Mouse (Mus musculus) C2C12 (cell line): Measurements from ENCODE around the gene Trove2. TPM values are rescaled to one million over a fixed set of nuclear protein-coding genes. Genes with fewer than 3 reads are reported as not detected.

Experiments used
- H3K27me3 ChIP-seq: one replicate; pipeline ENCODE4 v1.6.1; 2011; ENCODE audit not compliant: control insufficient read depth, insufficient read depth, insufficient read length
- H3K36me3 ChIP-seq: one replicate; pipeline ENCODE4 v1.6.1; 2011; ENCODE audit not compliant: control insufficient read depth, insufficient read depth
- H3K4me3 ChIP-seq: one replicate; pipeline ENCODE4 v1.5.1; 2011; ENCODE audit warnings: mild to moderate bottlenecking, control low read depth; ENCODE audit not compliant: poor library complexity, insufficient read depth, severe bottlenecking
- H3K79me2 ChIP-seq: one replicate; pipeline ENCODE4 v1.6.1; 2011; ENCODE audit not compliant: control insufficient read depth, insufficient read depth
- H3K79me3 ChIP-seq: one replicate; pipeline ENCODE4 v1.6.1; 2011; ENCODE audit warnings: low read depth, control low read depth
- H3ac ChIP-seq: one replicate; pipeline ENCODE3; 2011; ENCODE audit warnings: low read depth; ENCODE audit not compliant: control insufficient read depth, insufficient read length
- CEBPB ChIP-seq: IDR thresholded peaks from one replicate; pipeline ENCODE4 v1.6.1; 2011; ENCODE audit warnings: low read depth, mild to moderate bottlenecking, control low read depth, moderate library complexity
- CTCF ChIP-seq: IDR thresholded peaks from one replicate; pipeline ENCODE4 v1.5.1; 2011; ENCODE audit not compliant: control insufficient read depth, insufficient read depth, insufficient read length
- FOSL1 ChIP-seq: IDR thresholded peaks from one replicate; pipeline ENCODE4 v1.8.0; 2011; ENCODE audit warnings: mild to moderate bottlenecking, low read length; ENCODE audit not compliant: poor library complexity, insufficient read depth, severe bottlenecking
- MAX ChIP-seq: IDR thresholded peaks from one replicate; pipeline ENCODE4 v1.6.1; 2011; ENCODE audit warnings: mild to moderate bottlenecking, control low read depth
- MYOD1 ChIP-seq: IDR thresholded peaks from one replicate; pipeline ENCODE4 v1.6.1; 2011; ENCODE audit warnings: low read depth; ENCODE audit not compliant: control insufficient read depth, insufficient read length
- MYOG ChIP-seq: IDR thresholded peaks from one replicate; pipeline ENCODE4 v1.6.1; 2011; ENCODE audit not compliant: control insufficient read depth, insufficient read length; ENCODE audit errors: extremely low read depth
- USF1 ChIP-seq: IDR thresholded peaks from one replicate; pipeline ENCODE4 v1.6.1; 2011; ENCODE audit warnings: low read depth, mild to moderate bottlenecking, control low read depth, moderate library complexity
- polyA plus RNA-seq: library from polyadenylated mRNA; unstranded; fragments of >200 nt; fragmentation: generic; extraction: Trizol; gene quantifications from one replicate; pipeline ENCODE4 v1.2.1, GENCODE M21; 2012; ENCODE audit warnings: missing spikeins

The Trove2 gene
- polyA plus RNA-seq, 1 experiment, result 3.0 TPM

DNA sequence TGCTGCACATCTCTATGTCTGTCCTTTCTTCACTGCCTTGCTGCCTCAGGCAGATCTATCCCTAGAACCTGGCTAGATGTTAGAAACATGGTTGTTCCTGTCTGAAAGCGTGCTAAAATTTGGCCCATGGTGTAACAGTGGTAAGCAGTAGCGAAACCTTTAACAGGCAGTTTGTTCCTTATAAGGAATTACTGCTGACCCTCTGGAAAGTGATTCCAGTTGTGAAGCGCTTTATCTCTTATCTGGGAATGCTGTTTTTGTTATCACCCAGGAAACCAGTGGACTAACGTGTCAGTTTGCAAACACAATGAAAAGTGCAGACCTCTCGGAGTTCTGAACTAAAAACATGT is 66.3 kb downstream of the Trove2 start:
- no peaks in the 10 kb centered on the region for H3K27me3 ChIP-seq
- no peak overlapping the region for H3ac ChIP-seq
- no peaks in the 10 kb centered on the region for H3K36me3 ChIP-seq
- no peaks in the 10 kb centered on the region for H3K79me3 ChIP-seq
- H3K79me2 ChIP-seq, result no peaks in the 10 kb centered on the region
- H3K4me3 ChIP-seq, result no peak overlapping the region
- TF ChIP-seq FOSL1, result no peak
- TF ChIP-seq MAX, result no peak
- TF ChIP-seq CEBPB, result no peak
- no peak for TF ChIP-seq MYOG
- no peak for TF ChIP-seq USF1
- TF ChIP-seq MYOD1, result no peak
- no peak for TF ChIP-seq CTCF

- H3K4me3 ChIP-seq, result no peak overlapping the region
- no peaks in the 10 kb centered on the region for H3K79me2 ChIP-seq
- no peak overlapping the region for H3ac ChIP-seq
These were observed 66.8 kb downstream of the Trove2 start for GRCm38 (mm10) chr1:143709966-143710626.

GRCm38 (mm10) chr1:143708361-143708760 is 68.5 kb downstream of the Trove2 start:
- TF ChIP-seq MAX, result no peak
- no peak for TF ChIP-seq CTCF
- TF ChIP-seq USF1, result no peak
- no peak for TF ChIP-seq MYOD1
- TF ChIP-seq CEBPB, result no peak
- no peak for TF ChIP-seq MYOG
- TF ChIP-seq FOSL1, result no peak
- Histone ChIP-seq H3K36me3 (no peaks in the 10 kb centered on the region), H3K27me3 (no peaks in the 10 kb centered on the region), H3K79me2 (no peaks in the 10 kb centered on the region), H3K4me3 (no peak overlapping the region), H3ac (no peak overlapping the region), H3K79me3 (no peaks in the 10 kb centered on the region)

More at GRCm38 (mm10) chr1:143709966-143710626, 66.8 kb downstream of the Trove2 start:
- Histone ChIP-seq H3K79me3 (no peaks in the 10 kb centered on the region), H3K36me3 (no peaks in the 10 kb centered on the region), H3K27me3 (no peaks in the 10 kb centered on the region)
- TF ChIP-seq FOSL1 (no peak), MYOD1 (no peak), CEBPB (no peak), USF1 (no peak), MAX (no peak), CTCF (no peak), MYOG (no peak)

GRCm38 (mm10) chr1:143707006-143707405 is 69.9 kb downstream of the Trove2 start:
- TF ChIP-seq CEBPB (no peak), USF1 (no peak), CTCF (no peak), MYOD1 (no peak), MYOG (no peak), FOSL1 (no peak), MAX (no peak)
- Histone ChIP-seq H3K36me3 (no peaks in the 10 kb centered on the region), H3K4me3 (no peak overlapping the region), H3K27me3 (no peaks in the 10 kb centered on the region), H3ac (no peak overlapping the region), H3K79me2 (peaks cover 5% of the 10 kb centered on the region), H3K79me3 (peaks cover 4% of the 10 kb centered on the region)

DNA sequence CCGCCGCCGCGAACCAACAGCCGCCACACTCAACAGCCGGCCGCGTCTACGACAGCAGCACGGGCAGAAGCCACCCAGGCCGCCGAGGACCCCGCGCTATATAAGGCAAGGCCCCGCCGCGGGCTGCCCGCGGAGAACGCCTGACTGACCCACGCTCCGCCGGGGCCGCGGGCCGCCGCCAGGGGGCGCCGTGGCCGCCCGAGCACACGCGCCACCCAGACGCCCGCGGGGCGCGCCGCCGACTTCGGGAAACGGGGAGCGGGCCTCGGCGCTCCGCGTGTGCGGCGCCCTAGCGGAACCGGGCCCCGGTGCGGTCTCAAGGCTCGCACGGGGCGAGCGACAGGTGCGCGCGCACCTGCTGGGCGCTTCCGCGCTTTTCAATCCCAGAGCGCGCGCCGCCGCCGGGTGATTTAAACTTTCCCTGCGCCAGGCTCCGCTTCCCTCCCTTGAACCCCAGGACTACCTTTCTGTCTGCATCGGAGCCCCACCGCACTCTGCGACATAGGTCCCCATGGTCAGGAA is 74.1 kb downstream of the Trove2 start, which contains the start of gene Cdc73:
Gene Cdc73 (minus strand): TSS at position 153 of the 522 bp plus-strand sequence.
- H3K79me2 ChIP-seq, result peaks cover 47% of the 10 kb centered on the region
- peak within 1 kb of the TSS; percentile 90 for H3ac ChIP-seq
- peaks cover 9% of the 10 kb centered on the region for H3K36me3 ChIP-seq
- peaks cover 41% of the 10 kb centered on the region for H3K79me3 ChIP-seq
- TF ChIP-seq MYOG (no peak), USF1 (no peak), MAX (peak; percentile 92), CTCF (peak; percentile 97)
- no peaks in the 10 kb centered on the region for H3K27me3 ChIP-seq
- H3K4me3 ChIP-seq, result peak within 1 kb of the TSS; percentile 85

DNA sequence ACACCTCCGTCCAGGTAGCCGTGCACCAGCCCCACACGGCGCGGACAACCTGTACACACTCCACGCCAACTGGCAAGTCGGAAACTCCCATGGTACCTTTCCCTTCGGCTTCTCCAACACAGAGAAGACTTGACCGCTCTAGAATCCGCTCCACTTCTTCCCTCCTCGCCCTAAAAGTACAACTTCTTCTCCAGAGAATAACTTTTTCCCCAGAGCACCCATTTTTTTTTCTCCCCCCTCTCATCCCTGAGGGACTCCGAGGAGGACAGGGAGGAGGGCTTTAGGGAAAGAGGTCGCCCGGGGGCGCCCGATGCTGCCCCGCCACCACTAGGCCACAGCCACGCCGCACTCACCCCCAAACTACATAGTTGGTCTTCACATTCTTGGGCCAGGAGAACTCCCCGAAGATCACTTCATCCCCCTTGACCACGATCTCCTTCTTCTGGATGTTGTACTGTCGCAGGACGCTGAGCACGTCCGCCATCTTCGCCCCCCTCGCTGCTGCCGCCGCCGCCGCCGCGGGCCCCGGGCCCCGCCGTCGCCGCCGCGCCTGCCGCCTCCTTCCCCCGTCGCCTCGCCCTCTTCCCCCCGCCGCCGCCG is 74.6 kb downstream of the Trove2 start:
- H3K36me3 ChIP-seq, result peaks cover 13% of the 10 kb centered on the region
- H3K79me2 ChIP-seq, result peaks cover 52% of the 10 kb centered on the region
- TF ChIP-seq CTCF, result no peak
- TF ChIP-seq FOSL1, result no peak
- no peak for TF ChIP-seq MAX
- TF ChIP-seq MYOD1, result no peak
- no peak for TF ChIP-seq MYOG
- TF ChIP-seq CEBPB, result no peak
- TF ChIP-seq USF1, result no peak
- peaks cover 46% of the 10 kb centered on the region for H3K79me3 ChIP-seq
- H3K4me3 ChIP-seq, result peak overlapping the region; percentile 85
- H3K27me3 ChIP-seq, result no peaks in the 10 kb centered on the region
- peak overlapping the region; percentile 90 for H3ac ChIP-seq
